Mouse (Mus musculus) stomach, postnatal 0 days (tissue): ENCODE results near the gene Chchd4.

Experiments
- CTCF ChIP-seq: IDR thresholded peaks from 2 replicates; pipeline ENCODE4 v1.5.1; 2016; ENCODE audit warnings: antibody characterized with exemption, low read depth, mild to moderate bottlenecking, moderate library complexity
- EP300 ChIP-seq: optimal IDR thresholded peaks from 2 replicates; pipeline ENCODE3; 2016; ENCODE audit warnings: antibody characterized with exemption

DNA sequence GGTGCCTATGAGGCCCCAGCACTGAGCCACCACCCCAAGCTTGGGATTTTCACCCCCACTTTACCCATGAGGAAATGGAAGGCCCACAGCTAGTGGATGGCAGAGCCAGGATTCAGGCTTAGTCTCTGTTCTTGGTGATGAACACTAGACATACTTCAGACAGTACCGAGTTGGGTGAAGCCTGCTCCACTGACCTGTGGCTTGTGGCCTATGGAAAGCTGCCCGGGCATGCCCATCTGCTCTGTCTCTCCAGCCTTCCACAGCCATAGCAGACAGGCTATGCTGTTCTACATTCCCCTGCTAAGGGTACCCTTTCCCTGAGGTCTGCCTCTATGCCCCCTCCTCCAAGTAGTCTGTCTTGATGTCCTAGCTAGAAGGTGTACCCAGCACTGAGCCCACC, 3.2 kb upstream of the Chchd4 start:
- TF ChIP-seq CTCF (no peak), EP300 (no peak)
